20 mouse cellular contexts compared by ENCODE assay signal in genomic region chr19:46210951-46211350, GRCm38 (mm10).
"Had no signal": no experiment of that assay in that cellular context is flagged by ENCODE, and none has a peak within 500 bp of the region (broad histone marks: within the 10 kb centered on the region; RNA-seq: fewer than 3 reads in every experiment).

No protein-coding gene starts in this region.

- DNase-seq: gastrocnemius, postnatal 36 days; heart, adult 2 months; heart, postnatal 4 days; kidney, adult 18-20 months; kidney, adult 8-10 months; kidney, postnatal 10 days; kidney, postnatal 25 days; layer of hippocampus, adult 9-11 months; layer of hippocampus, postnatal 36 days; left cerebral cortex, postnatal 4 days had no signal

- H3K27ac ChIP-seq: heart, adult 2 months; heart, embryonic 13.5 days; heart, embryonic 15.5 days; hindbrain, embryonic 10.5 days; hindbrain, embryonic 12.5 days; hindbrain, embryonic 14.5 days; intestine, embryonic 15.5 days; limb, embryonic 13.5 days; limb, embryonic 15.5 days; liver, embryonic 12.5 days; liver, embryonic 14.5 days had no signal

- H3K4me3 ChIP-seq: heart, adult 2 months; heart, embryonic 13.5 days; heart, embryonic 15.5 days; hindbrain, embryonic 10.5 days; hindbrain, embryonic 12.5 days; intestine, embryonic 15.5 days; limb, embryonic 13.5 days; limb, embryonic 15.5 days; liver, embryonic 12.5 days had no signal
